Mouse (Mus musculus) kidney, postnatal 10 days (tissue): Measurements from ENCODE around the gene Vmac.

Experiments
- DNase-seq: peaks from one replicate; pipeline ENCODE4 v3.0.0; 2021; ENCODE audit warnings: mixed read lengths

Gene Vmac

GRCm38 (mm10) chr17:56738221-56738620 is 20.4 kb upstream of the Vmac start:
- DNase-seq = no peak

GRCm38 (mm10) chr17:56736534-56736933 is 18.7 kb upstream of the Vmac start:
- no peak for DNase-seq

- DNase-seq = no peak
Observed at GRCm38 (mm10) chr17:56729656-56730055, 11.8 kb upstream of the Vmac start.

- DNase-seq = no peak
Observed at GRCm38 (mm10) chr17:56729151-56729550, 11.3 kb upstream of the Vmac start.

GRCm38 (mm10) chr17:56728117-56728516 is 10.3 kb upstream of the Vmac start:
- DNase-seq = peak; percentile 57

- DNase-seq = peak; percentile 49
Observed at GRCm38 (mm10) chr17:56727659-56728058, 9.8 kb upstream of the Vmac start.

GRCm38 (mm10) chr17:56727029-56727649 is 9.3 kb upstream of the Vmac start:
- DNase-seq = no peak

- DNase-seq = no peak
Observed at GRCm38 (mm10) chr17:56723419-56724161, 5.8 kb upstream of the Vmac start.

- DNase-seq = peak; percentile 74
Observed at GRCm38 (mm10) chr17:56722441-56722840, 4.6 kb upstream of the Vmac start.

- DNase-seq = peak; percentile 98
Observed at GRCm38 (mm10) chr17:56716655-56717362, 1.0 kb downstream of the Vmac start.

GRCm38 (mm10) chr17:56715914-56716654 is 1.7 kb downstream of the Vmac start:
- DNase-seq = no peak

GRCm38 (mm10) chr17:56715360-56715759 is 2.5 kb downstream of the Vmac start:
- DNase-seq = no peak

GRCm38 (mm10) chr17:56709708-56710107 is 8.1 kb downstream of the Vmac start:
- no peak for DNase-seq

GRCm38 (mm10) chr17:56708692-56709091 is 9.1 kb downstream of the Vmac start:
- DNase-seq = no peak

GRCm38 (mm10) chr17:56706515-56706914 is 11.3 kb downstream of the Vmac start:
- no peak for DNase-seq

GRCm38 (mm10) chr17:56703038-56703437 is 14.8 kb downstream of the Vmac start:
- no peak for DNase-seq

GRCm38 (mm10) chr17:56700451-56700850 is 17.4 kb downstream of the Vmac start:
- no peak for DNase-seq

GRCm38 (mm10) chr17:56693851-56694310 is 23.9 kb downstream of the Vmac start:
- peak; percentile 70 for DNase-seq

GRCm38 (mm10) chr17:56693395-56693794 is 24.4 kb downstream of the Vmac start:
- no peak for DNase-seq

GRCm38 (mm10) chr17:56688689-56689088 is 29.1 kb downstream of the Vmac start:
- DNase-seq = no peak

- no peak for DNase-seq
Observed at GRCm38 (mm10) chr17:56688045-56688444, 29.8 kb downstream of the Vmac start.

GRCm38 (mm10) chr17:56686801-56687200 is 31.0 kb downstream of the Vmac start:
- DNase-seq = no peak

GRCm38 (mm10) chr17:56684649-56685048 is 33.2 kb downstream of the Vmac start:
- DNase-seq = no peak
